Mouse (Mus musculus) liver, adult 2 months (tissue): ENCODE measurements around the gene Slc17a7. TPM values are rescaled to one million over a fixed set of nuclear protein-coding genes. Genes with fewer than 3 reads are reported as not detected.
A peak's percentile ranks its signal among the peaks of the same experiment; 100 is the strongest.

Source experiments
- DNase-seq: peaks from one replicate; pipeline ENCODE4 v3.0.0-alpha.2; 2011; ENCODE audit warnings: low read depth, low spot score; ENCODE audit errors: extremely low read depth
- H3K27ac ChIP-seq: fragments of 200-500 bp; replicated peaks from 2 replicates; pipeline ENCODE4 v1.5.1; 2012; ENCODE audit warnings: low read depth, mild to moderate bottlenecking, control low read depth, inconsistent platforms, low read length; ENCODE audit not compliant: insufficient read depth
- H3K27me3 ChIP-seq: fragments of 200-500 bp; 2 replicates; pipeline ENCODE4 v1.6.1; 2012; ENCODE audit warnings: mild to moderate bottlenecking, moderate library complexity, low read length, inconsistent platforms; ENCODE audit not compliant: control insufficient read depth, insufficient read depth
- H3K36me3 ChIP-seq: fragments of 200-500 bp; 2 replicates; pipeline ENCODE4 v1.6.1; 2012; ENCODE audit warnings: low read length, inconsistent platforms; ENCODE audit not compliant: control insufficient read depth, insufficient read depth
- H3K4me1 ChIP-seq: fragments of 200-500 bp; 2 replicates; pipeline ENCODE4 v1.6.1; 2011; ENCODE audit warnings: low read length; ENCODE audit not compliant: control insufficient read depth, insufficient read depth
- H3K4me3 ChIP-seq: fragments of 200-500 bp; 2 replicates; pipeline ENCODE4 v1.5.1; 2011; ENCODE audit warnings: low read depth, mild to moderate bottlenecking, control low read depth, low read length, moderate library complexity; ENCODE audit not compliant: insufficient read depth
- H3K79me2 ChIP-seq: fragments of 200-500 bp; 2 replicates; pipeline ENCODE4 v1.6.1; 2012; ENCODE audit warnings: inconsistent platforms, mild to moderate bottlenecking, low read length, moderate library complexity; ENCODE audit not compliant: control insufficient read depth, insufficient read depth
- H3K9ac ChIP-seq: fragments of 200-500 bp; 2 replicates; pipeline ENCODE4 v1.6.1; 2012; ENCODE audit warnings: low read depth, mild to moderate bottlenecking, control low read depth, inconsistent platforms, low read length
- CTCF ChIP-seq: fragments of 200-500 bp; IDR thresholded peaks from 2 replicates; pipeline ENCODE4 v1.5.1; 2011; ENCODE audit warnings: low read depth, low read length, control low read depth
- POLR2A ChIP-seq: fragments of 200-500 bp; IDR thresholded peaks from 2 replicates; pipeline ENCODE4 v1.6.1; 2011; ENCODE audit warnings: low read length, control low read depth; ENCODE audit not compliant: insufficient read depth; ENCODE audit errors: extremely low read depth
- WGBS: fragments of 180-500 bp; shearing (Covaris S2); methylation state at CpG from one replicate; pipeline ENCODE4 v1.1.7; 2018; 5-methylcytosine and 5-hydroxymethylcytosine counted together
- polyA plus RNA-seq: library from polyadenylated mRNA; depleted of rRNA; stranded (reverse); fragments of >200 nt; gene quantifications from 2 replicates; pipeline ENCODE4 v1.2.3, GENCODE M21; 2012; rRNA removed
- total RNA-seq: library from RNA; depleted of rRNA; stranded (reverse); fragments of >200 nt; gene quantifications from 2 replicates; pipeline ENCODE4 v1.2.3, GENCODE M21; 2014; rRNA removed

Slc17a7 gene
- 0.07 TPM in 1 of 2 replicates, not detected in the other for total RNA-seq
- not detected in 2 replicates for polyA plus RNA-seq

DNA sequence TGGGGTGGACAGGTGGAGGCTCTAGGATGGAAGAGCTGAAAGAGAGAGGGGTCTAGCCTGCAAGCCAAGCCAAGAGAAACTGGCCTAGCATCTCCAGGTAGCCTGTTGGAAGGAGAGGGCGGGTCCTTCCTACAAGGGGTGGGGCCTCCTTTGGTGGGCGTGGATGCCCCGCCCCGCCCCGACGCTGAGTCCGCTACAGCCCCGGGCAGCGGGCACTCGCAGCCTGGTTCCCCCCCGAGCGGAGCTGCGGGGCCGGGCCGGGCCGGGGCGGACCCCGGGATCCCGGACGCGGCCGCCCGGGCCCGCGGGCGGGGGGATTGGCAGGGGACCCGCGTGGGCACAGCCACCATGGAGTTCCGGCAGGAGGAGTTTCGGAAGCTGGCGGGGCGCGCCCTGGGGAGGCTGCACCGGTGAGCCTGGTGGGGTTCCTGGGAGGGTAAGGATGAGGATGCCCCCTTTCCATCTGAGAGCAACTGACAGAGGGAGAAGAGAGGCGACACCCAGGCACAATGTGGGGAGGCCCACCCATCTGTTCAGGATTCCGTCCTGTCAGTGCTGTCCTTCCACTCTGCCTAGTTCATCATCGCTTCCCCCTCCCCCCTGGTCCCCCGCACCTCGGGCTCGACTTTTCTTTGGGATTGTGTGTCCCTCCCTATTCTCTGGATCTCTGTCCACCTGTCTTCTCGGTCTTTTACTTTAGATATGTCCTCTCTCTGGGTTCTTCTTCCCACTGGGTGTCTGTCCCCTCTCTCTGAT lies at the start of gene Slc17a7:
Gene Slc17a7, plus strand, starts transcription at position 215 of the 756 bp plus-strand sequence.
- Histone ChIP-seq H3K79me2 (no peaks in the 10 kb centered on the region), H3K36me3 (no peaks in the 10 kb centered on the region), H3K4me3 (peak within 1 kb of the TSS; percentile 2; the same call in 1 of the 2 replicates), H3K4me1 (0 out of 2 replicates have a peak, but pooled peaks cover 3% of the 10 kb centered on the region), H3K27ac (no peak within 1 kb of the TSS), H3K27me3 (peaks cover 21% of the 10 kb centered on the region; the same call in 1 of the 2 replicates), H3K9ac (no peak within 1 kb of the TSS)
- TF ChIP-seq CTCF (no peak), POLR2A (no peak)
- 3% methylated on average over 41 of the region's 41 CpGs for WGBS
- DNase-seq, result no peak

DNA sequence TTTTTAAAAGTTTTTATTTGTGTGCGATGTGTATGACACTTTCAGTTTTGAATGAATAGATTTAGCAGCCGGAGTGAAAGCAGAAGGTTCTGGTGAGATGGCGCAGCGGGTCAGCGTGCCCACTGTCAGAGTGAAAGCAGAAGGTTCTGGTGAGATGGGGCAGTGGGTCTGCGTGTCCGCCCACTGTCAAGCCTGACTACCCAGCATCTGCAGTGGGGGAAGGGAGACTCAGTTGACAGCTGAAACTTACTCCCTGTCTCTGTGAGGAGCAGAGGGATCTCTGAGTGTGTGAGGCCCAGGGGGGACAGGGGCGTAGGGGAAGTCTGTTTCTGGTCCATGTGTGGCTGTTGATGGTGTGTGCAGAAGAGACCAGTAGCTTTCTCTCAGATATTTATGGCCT lies 46.2 kb upstream of the Slc17a7 start:
- Histone ChIP-seq H3K27ac (no peak overlapping the region), H3K27me3 (no peaks in the 10 kb centered on the region), H3K9ac (no peak overlapping the region), H3K36me3 (peaks cover 7% of the 10 kb centered on the region; the same call in 1 of the 2 replicates), H3K79me2 (no peaks in the 10 kb centered on the region), H3K4me1 (peaks cover 2% of the 10 kb centered on the region), H3K4me3 (no peak overlapping the region)
- WGBS, result 91% methylated on average over 8 of the region's 8 CpGs
- DNase-seq, result no peak
- TF ChIP-seq POLR2A, result no peak
- TF ChIP-seq CTCF, result no peak

DNA sequence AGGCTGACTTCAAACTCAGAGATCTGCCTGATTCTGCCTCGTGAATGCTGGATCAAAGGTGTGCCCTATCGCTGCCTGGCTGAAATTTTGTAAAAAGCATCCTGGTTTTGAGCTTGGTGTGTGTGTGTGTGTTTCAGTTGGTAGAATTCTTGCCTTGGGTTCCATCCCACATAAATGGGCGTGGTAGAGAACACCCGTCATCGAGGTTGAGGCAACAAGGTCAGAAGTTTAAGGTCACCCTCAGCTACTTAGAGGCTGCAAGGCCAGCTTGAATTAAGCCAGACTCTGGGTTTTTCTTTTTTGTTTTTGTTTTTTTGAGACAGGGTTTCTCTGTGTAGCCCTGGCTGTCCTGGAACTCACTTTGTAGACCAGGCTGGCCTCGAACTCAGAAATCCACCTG lies 45.4 kb upstream of the Slc17a7 start:
- no peaks in the 10 kb centered on the region for H3K27me3 ChIP-seq
- no peaks in the 10 kb centered on the region for H3K79me2 ChIP-seq
- 67% methylated on average over 6 of the region's 6 CpGs for WGBS
- peaks cover 9% of the 10 kb centered on the region for H3K4me1 ChIP-seq
- H3K27ac ChIP-seq, result no peak overlapping the region
- H3K4me3 ChIP-seq, result no peak overlapping the region
- H3K36me3 ChIP-seq, result peaks cover 12% of the 10 kb centered on the region; the same call in 1 of the 2 replicates
- H3K9ac ChIP-seq, result no peak overlapping the region
- no peak for DNase-seq
- TF ChIP-seq CTCF, result no peak
- no peak for TF ChIP-seq POLR2A

- H3K36me3 ChIP-seq, result peaks cover 12% of the 10 kb centered on the region; the same call in 1 of the 2 replicates
- H3K4me1 ChIP-seq, result peaks cover 12% of the 10 kb centered on the region
- H3K27ac ChIP-seq, result no peak overlapping the region
- H3K79me2 ChIP-seq, result no peaks in the 10 kb centered on the region; the same call in 1 of the 2 replicates
- H3K27me3 ChIP-seq, result no peaks in the 10 kb centered on the region
- no peak for DNase-seq
- no peak overlapping the region for H3K9ac ChIP-seq
- TF ChIP-seq CTCF, result no peak
- TF ChIP-seq POLR2A, result no peak
- no peak overlapping the region for H3K4me3 ChIP-seq
- 81% methylated on average over 5 of the region's 5 CpGs for WGBS
Measured at GRCm38 (mm10) chr7:45119780-45120709, 43.7 kb upstream of the Slc17a7 start.

- Histone ChIP-seq H3K4me1 (peaks cover 16% of the 10 kb centered on the region), H3K4me3 (no peak overlapping the region), H3K36me3 (peaks cover 23% of the 10 kb centered on the region; the same call in 1 of the 2 replicates), H3K9ac (no peak overlapping the region), H3K27me3 (no peaks in the 10 kb centered on the region), H3K27ac (no peak overlapping the region), H3K79me2 (no peaks in the 10 kb centered on the region; the same call in 1 of the 2 replicates)
- 70% methylated on average over 8 of the region's 8 CpGs for WGBS
- TF ChIP-seq CTCF (no peak), POLR2A (no peak)
- DNase-seq, result no peak
Measured at GRCm38 (mm10) chr7:45121404-45121803, 42.3 kb upstream of the Slc17a7 start.
